Mouse (Mus musculus): ENCODE measurements around the gene Vwa7. TPM values are rescaled to one million over a fixed set of nuclear protein-coding genes. Genes with fewer than 3 reads are reported as not detected.
A peak's percentile ranks its signal among the peaks of the same experiment; 100 is the strongest.

Vwa7 gene
- polyA plus RNA-seq, 1 experiment from 2014 or later: 0.11 TPM

DNA sequence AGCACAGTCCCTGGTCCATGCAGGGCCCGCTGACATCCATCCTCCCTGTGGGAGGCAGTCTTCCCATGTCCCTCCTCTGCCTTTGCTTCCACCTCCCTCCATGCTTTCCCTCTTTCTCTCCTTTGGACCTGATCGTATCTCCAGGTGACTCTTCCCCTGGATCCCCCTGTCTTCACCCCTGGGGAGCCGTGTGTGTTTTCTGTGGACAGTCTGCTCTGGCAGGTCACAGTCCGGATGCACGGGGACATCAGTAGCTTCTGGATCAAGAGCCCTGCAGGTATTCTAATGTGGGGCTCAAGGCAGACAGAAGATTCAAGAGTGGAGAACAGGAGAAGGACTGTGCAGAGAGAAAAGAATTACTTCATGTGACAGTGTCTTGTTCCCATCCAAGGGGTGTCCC is 6.8 kb downstream of the Vwa7 start:
- ATAC-seq (no peak), DNase-seq (ENCODE audit: low spot score) (no peak)
- H3K4me3 ChIP-seq (ENCODE audit: low read depth, low read length): no peak overlapping the region
- H3K9ac ChIP-seq (ENCODE audit: low read length): no peak overlapping the region
- no peaks in the 10 kb centered on the region for H3K36me3 ChIP-seq (ENCODE audit: control insufficient read depth, insufficient read depth, low read length)
- H3K4me1 ChIP-seq (ENCODE audit: control insufficient read depth, insufficient read depth, low read length): peaks cover 14% of the 10 kb centered on the region
- H3K27ac ChIP-seq (ENCODE audit: low read depth, low read length): no peak overlapping the region
- no peaks in the 10 kb centered on the region for H3K27me3 ChIP-seq (replicated peaks; ENCODE audit: control insufficient read depth, insufficient read depth, low read length)
- no peak overlapping the region for H3K4me2 ChIP-seq (ENCODE audit: low read length)
- 86% methylated on average over 5 of the region's 5 CpGs for WGBS
- H3K9me3 ChIP-seq (replicated peaks; ENCODE audit: control insufficient read depth, low read length): no peaks in the 10 kb centered on the region

DNA sequence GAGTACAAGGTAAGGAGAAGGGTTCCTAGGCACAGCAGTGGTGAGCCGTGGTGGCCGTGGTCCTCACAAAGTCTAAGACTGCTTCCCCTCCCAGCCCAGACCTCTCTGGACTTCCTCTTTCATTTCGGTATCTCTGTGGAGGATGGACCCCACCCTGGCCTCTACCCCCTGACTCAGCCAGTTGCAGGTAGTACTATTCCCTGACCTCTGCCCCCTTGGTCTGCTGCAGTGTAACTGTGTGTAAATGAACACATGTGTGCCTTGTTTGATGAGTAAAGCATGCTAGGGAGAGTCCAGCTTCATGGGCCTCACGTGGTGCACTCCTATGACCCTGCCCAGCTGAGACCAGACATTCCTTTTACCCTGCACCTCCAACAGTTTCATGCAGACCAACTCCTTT is 7.4 kb downstream of the Vwa7 start:
- no peaks in the 10 kb centered on the region for H3K27me3 ChIP-seq (replicated peaks; ENCODE audit: control insufficient read depth, insufficient read depth, low read length)
- H3K27ac ChIP-seq (ENCODE audit: low read depth, low read length): no peak overlapping the region
- no peak overlapping the region for H3K4me2 ChIP-seq (ENCODE audit: low read length)
- WGBS: 88% methylated on average over 4 of the region's 4 CpGs
- DNase-seq (ENCODE audit: low spot score) (no peak), ATAC-seq (no peak)
- no peak overlapping the region for H3K9ac ChIP-seq (ENCODE audit: low read length)
- H3K4me1 ChIP-seq (ENCODE audit: control insufficient read depth, insufficient read depth, low read length): peaks cover 14% of the 10 kb centered on the region
- no peaks in the 10 kb centered on the region for H3K36me3 ChIP-seq (ENCODE audit: control insufficient read depth, insufficient read depth, low read length)
- H3K9me3 ChIP-seq (replicated peaks; ENCODE audit: control insufficient read depth, low read length): no peaks in the 10 kb centered on the region
- H3K4me3 ChIP-seq (ENCODE audit: low read depth, low read length): no peak overlapping the region

DNA sequence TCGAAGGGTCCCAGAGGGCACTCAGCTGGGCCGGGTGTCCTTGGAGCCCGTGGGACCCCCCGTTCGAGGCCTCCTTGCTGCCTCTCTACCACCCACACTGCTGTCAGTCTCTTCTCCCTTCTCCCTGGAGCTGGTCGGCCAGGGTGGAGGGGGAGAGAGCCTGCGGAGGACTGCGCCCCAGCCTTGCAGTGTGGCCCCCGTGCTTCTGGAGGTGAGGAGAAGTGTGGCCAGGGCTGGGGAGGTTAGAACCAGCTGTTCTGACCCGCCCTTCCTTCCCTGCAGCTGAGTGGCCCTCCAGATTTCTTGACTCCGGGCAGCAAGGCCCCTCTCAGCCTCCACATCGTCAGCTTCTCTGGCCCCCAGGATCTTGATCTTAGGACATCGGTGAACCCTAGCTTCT is 7.9 kb downstream of the Vwa7 start:
- no peak for DNase-seq (ENCODE audit: low spot score)
- Histone ChIP-seq H3K27ac (ENCODE audit: low read depth, low read length) (no peak overlapping the region), H3K4me3 (ENCODE audit: low read depth, low read length) (no peak overlapping the region), H3K9me3 (replicated peaks; ENCODE audit: control insufficient read depth, low read length) (no peaks in the 10 kb centered on the region), H3K4me1 (ENCODE audit: control insufficient read depth, insufficient read depth, low read length) (peaks cover 14% of the 10 kb centered on the region), H3K27me3 (replicated peaks; ENCODE audit: control insufficient read depth, insufficient read depth, low read length) (no peaks in the 10 kb centered on the region), H3K9ac (ENCODE audit: low read length) (no peak overlapping the region), H3K36me3 (ENCODE audit: control insufficient read depth, insufficient read depth, low read length) (no peaks in the 10 kb centered on the region), H3K4me2 (ENCODE audit: low read length) (no peak overlapping the region)
- no peak for ATAC-seq
- 79% methylated on average over 13 of the region's 13 CpGs for WGBS

DNA sequence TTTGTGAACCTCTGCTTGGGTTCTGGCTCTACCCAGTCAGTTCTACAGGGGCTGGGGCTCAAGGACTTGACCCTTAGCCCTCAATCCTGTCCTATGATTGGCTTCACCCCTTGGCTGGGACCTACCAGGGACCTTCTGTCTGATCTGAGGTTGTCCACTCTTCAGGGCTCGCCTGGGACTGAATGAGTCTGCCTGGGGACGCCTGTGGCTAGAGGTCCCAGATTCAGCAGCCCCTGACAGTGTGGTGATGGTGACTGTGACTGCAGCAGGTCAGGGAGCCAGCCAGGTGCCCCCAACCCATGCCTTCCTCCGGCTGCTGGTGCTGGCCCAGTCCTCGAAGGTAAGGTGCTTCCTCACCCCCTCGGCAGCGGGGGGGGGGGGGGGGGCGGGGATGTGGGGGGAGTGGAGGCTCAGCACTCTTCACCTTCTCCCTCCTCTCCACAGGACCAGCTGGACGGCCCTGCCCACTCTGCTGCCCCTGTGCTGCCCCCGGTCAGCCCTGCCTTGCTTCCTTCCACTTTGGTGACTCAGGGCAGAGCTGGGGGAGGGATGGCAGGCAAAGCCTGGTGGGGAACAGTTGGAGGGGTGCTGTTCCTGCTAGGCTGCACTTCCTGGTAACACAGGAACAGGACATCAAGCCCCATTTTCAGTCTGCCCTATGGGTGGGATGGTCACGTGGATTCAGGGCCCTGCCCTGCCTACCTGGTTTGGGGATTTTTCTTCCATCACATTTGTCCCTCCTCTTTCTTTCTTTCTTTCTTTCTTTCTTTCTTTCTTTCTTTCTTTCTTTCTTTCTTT is 8.5 kb downstream of the Vwa7 start:
- ATAC-seq (no peak), DNase-seq (ENCODE audit: low spot score) (no peak)
- H3K9me3 ChIP-seq (replicated peaks; ENCODE audit: control insufficient read depth, low read length): no peaks in the 10 kb centered on the region
- H3K4me2 ChIP-seq (ENCODE audit: low read length): no peak overlapping the region
- no peaks in the 10 kb centered on the region for H3K36me3 ChIP-seq (ENCODE audit: control insufficient read depth, insufficient read depth, low read length)
- peaks cover 14% of the 10 kb centered on the region for H3K4me1 ChIP-seq (ENCODE audit: control insufficient read depth, insufficient read depth, low read length)
- no peak overlapping the region for H3K4me3 ChIP-seq (ENCODE audit: low read depth, low read length)
- H3K9ac ChIP-seq (ENCODE audit: low read length): no peak overlapping the region
- no peak overlapping the region for H3K27ac ChIP-seq (ENCODE audit: low read depth, low read length)
- H3K27me3 ChIP-seq (replicated peaks; ENCODE audit: control insufficient read depth, insufficient read depth, low read length): no peaks in the 10 kb centered on the region
- WGBS: 72% methylated on average over 7 of the region's 10 CpGs

DNA sequence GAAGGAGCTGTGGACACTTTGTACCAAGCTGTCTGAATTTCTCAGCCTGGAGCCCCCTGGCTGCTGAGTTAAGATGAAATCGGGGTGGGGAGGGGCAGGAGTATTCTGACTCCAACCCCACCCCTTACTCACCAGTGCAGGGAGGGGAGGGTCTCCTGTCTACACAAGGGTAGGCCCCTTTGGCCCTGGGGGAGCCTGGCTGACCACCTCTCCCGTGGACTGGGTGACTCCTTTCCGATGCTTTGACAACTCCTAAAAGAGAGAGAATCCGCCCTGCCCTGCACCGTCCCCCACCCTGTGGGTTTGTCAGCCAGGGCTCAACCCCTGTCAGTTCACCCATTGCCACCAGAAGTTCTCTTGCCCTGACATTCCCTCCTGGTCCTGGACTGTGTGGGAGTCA is 9.8 kb downstream of the Vwa7 start:
- Histone ChIP-seq H3K9ac (ENCODE audit: low read length) (peak overlapping the region; percentile 37; the same call in 1 of the 2 replicates), H3K36me3 (ENCODE audit: control insufficient read depth, insufficient read depth, low read length) (no peaks in the 10 kb centered on the region), H3K4me3 (ENCODE audit: low read depth, low read length) (no peak overlapping the region), H3K4me1 (ENCODE audit: control insufficient read depth, insufficient read depth, low read length) (peaks cover 14% of the 10 kb centered on the region), H3K4me2 (ENCODE audit: low read length) (peak overlapping the region; percentile 5; the same call in 1 of the 2 replicates), H3K9me3 (replicated peaks; ENCODE audit: control insufficient read depth, low read length) (no peaks in the 10 kb centered on the region), H3K27ac (ENCODE audit: low read depth, low read length) (peak overlapping the region; percentile 80; the same call in 1 of the 2 replicates), H3K27me3 (replicated peaks; ENCODE audit: control insufficient read depth, insufficient read depth, low read length) (no peaks in the 10 kb centered on the region)
- WGBS: 83% methylated on average over 5 of the region's 5 CpGs
- DNase-seq (ENCODE audit: low spot score) (no peak), ATAC-seq (no peak)

DNA sequence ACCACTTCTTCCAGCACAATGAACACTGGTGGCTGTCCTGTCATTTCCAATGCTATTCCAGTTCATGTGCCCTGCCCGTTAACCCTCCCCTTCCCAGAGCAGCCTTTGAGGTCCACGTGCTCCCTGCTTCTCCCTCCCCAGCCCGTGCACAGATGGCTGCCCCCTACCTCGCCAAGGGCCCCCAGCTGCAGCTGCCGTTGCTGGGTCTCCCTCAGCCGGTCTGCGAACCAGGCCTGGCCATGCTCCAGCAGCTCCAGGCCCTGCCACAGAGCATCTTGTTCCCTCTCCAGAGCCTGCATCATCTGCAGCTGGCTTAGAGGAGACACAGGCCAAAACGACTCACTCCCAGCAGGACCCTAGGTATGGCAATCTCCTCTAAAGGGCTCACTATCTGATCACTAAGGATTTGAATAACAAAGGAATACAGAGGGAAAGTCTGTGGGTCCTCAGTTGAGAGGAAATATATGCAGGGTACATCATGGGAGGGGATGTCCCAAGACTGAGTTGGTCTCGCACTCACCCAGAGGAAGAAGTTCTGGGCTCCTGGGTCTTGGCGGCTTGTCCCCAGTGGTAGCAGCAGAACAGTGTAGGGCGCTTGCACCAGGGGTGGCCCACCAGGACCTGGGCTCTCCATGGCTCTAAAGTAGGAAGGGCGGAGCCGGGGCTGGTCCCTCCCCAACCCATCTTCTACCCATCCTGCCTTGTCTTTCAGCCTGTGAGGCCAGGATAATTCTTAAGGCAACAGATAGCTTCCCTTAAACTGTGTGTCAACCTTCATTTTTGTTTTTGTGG is 11.1 kb downstream of the Vwa7 start, which contains the start of gene Sapcd1:
TSS of gene Sapcd1 (minus strand) at position 740 of the 792 bp plus-strand sequence.
- no peaks in the 10 kb centered on the region for H3K36me3 ChIP-seq (ENCODE audit: control insufficient read depth, insufficient read depth, low read length)
- H3K27ac ChIP-seq (ENCODE audit: low read depth, low read length): peak within 1 kb of the TSS; percentile 80
- WGBS: 28% methylated on average over 13 of the region's 13 CpGs
- H3K9me3 ChIP-seq (replicated peaks; ENCODE audit: control insufficient read depth, low read length): no peaks in the 10 kb centered on the region
- H3K4me3 ChIP-seq (ENCODE audit: low read depth, low read length): no peak within 1 kb of the TSS
- peak within 1 kb of the TSS; percentile 16; the same call in 1 of the 2 replicates for H3K4me2 ChIP-seq (ENCODE audit: low read length)
- DNase-seq (ENCODE audit: low spot score) (peak; percentile 82), ATAC-seq (peak; percentile 93)
- peaks cover 11% of the 10 kb centered on the region for H3K4me1 ChIP-seq (ENCODE audit: control insufficient read depth, insufficient read depth, low read length)
- H3K9ac ChIP-seq (ENCODE audit: low read length): peak within 1 kb of the TSS; percentile 45; the same call in 1 of the 2 replicates
- no peaks in the 10 kb centered on the region for H3K27me3 ChIP-seq (replicated peaks; ENCODE audit: control insufficient read depth, insufficient read depth, low read length)

DNA sequence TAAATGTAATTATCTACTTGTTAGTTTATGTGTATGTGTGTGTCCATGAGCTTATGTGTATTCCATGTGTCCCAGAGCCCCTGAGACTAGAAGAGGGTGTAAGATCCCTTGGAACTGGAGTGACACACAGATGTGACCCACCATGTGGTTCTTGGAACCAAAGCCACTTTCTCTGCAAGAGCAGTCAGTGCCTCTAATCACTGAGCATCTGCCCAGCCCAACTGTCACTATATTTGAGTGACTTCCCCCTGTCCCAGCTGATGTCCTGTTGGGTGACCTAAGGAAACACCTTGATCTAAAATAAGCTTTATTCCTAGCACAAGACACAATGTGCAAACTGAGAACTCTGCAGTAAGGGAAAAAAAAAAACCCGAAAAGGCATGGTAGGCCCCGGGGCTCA is 11.9 kb downstream of the Vwa7 start:
- H3K4me2 ChIP-seq (ENCODE audit: low read length): no peak overlapping the region
- H3K4me3 ChIP-seq (ENCODE audit: low read depth, low read length): no peak overlapping the region
- no peak overlapping the region for H3K27ac ChIP-seq (ENCODE audit: low read depth, low read length)
- ATAC-seq: no peak
- no peak for DNase-seq (ENCODE audit: low spot score)
- H3K9ac ChIP-seq (ENCODE audit: low read length): no peak overlapping the region
- no peaks in the 10 kb centered on the region for H3K27me3 ChIP-seq (replicated peaks; ENCODE audit: control insufficient read depth, insufficient read depth, low read length)
- H3K9me3 ChIP-seq (replicated peaks; ENCODE audit: control insufficient read depth, low read length): no peaks in the 10 kb centered on the region
- H3K36me3 ChIP-seq (ENCODE audit: control insufficient read depth, insufficient read depth, low read length): no peaks in the 10 kb centered on the region
- WGBS: 84% methylated on average over 2 of the region's 2 CpGs
- H3K4me1 ChIP-seq (ENCODE audit: control insufficient read depth, insufficient read depth, low read length): peaks cover 11% of the 10 kb centered on the region

DNA sequence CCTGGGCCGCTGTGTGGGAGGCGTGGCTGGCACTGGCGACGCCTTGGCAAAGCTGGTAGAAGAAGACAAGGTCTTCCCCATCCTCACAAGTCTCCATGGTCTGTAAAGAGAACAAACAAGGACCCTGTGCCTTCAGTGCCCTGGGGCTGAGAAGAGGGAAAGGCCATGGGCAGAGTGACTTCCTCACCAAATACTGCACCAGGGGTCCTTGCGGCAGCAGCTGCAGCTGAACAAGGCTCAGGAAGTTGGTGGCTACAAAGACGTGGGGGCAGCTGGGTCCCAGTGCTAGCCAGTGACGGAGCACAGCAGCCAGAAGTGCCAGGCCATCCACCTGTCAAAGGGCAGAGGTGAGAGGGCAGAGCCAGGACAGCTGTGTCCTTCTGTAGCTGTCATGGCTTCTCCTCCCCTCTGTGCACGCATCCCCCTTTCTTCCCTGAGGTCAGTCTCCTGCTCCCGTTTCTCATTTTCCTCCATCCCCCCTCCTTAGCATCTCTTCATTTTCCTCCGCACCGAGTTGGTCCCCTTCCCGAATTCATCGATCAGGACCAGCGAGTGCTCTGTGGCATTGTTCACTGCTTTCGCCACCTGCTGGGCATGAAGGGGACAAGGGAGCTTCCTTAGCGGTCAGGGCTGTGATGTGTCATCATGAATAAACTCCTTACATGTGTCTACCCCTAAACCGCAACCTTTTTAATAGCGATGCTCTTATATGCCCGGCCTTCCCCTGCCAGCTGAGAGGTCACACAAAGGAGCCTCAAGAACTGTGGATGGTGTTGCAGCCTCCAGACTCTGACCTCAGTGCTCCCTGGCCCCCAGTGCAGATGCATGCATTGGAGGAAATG is 13.5 kb downstream of the Vwa7 start:
- Histone ChIP-seq H3K27me3 (replicated peaks; ENCODE audit: control insufficient read depth, insufficient read depth, low read length) (no peaks in the 10 kb centered on the region), H3K36me3 (ENCODE audit: control insufficient read depth, insufficient read depth, low read length) (no peaks in the 10 kb centered on the region), H3K4me1 (ENCODE audit: control insufficient read depth, insufficient read depth, low read length) (peaks cover 11% of the 10 kb centered on the region), H3K27ac (ENCODE audit: low read depth, low read length) (no peak overlapping the region), H3K9me3 (replicated peaks; ENCODE audit: control insufficient read depth, low read length) (no peaks in the 10 kb centered on the region), H3K9ac (ENCODE audit: low read length) (no peak overlapping the region), H3K4me3 (ENCODE audit: low read depth, low read length) (no peak overlapping the region), H3K4me2 (ENCODE audit: low read length) (peak overlapping the region; percentile 0; the same call in 1 of the 2 replicates)
- ATAC-seq (no peak), DNase-seq (ENCODE audit: low spot score) (no peak)
- WGBS: 32% methylated on average over 19 of the region's 19 CpGs

All from forebrain, embryonic 14.5 days (tissue).